Mouse (Mus musculus) CH12.LX (cell line): Measurements from ENCODE around the gene Deup1. TPM values are rescaled to one million over a fixed set of nuclear protein-coding genes. Genes with fewer than 3 reads are reported as not detected.

Experiments
- DNase-seq: peaks from one replicate; pipeline ENCODE4 v3.0.0-alpha.2; 2013; ENCODE audit errors: extremely low read depth
- H3K27ac ChIP-seq: 2 replicates; pipeline ENCODE4 v1.5.1; 2012; ENCODE audit warnings: low read depth, mild to moderate bottlenecking, control low read depth, moderate library complexity; ENCODE audit not compliant: insufficient read depth
- H3K27me3 ChIP-seq: replicated peaks from 2 replicates; pipeline ENCODE3; 2012; ENCODE audit warnings: inconsistent platforms
- H3K36me3 ChIP-seq, 2 experiments: replicated peaks in 1 of 2; 2 replicates each; pipeline versions ENCODE3 to v1.6.1; 2012; ENCODE audit warnings: inconsistent platforms in 1 of 2, low read length in 1 of 2, mild to moderate bottlenecking in 1 of 2, mixed read lengths in 1 of 2, moderate library complexity in 1 of 2; ENCODE audit not compliant: control insufficient read depth in 1 of 2, insufficient read depth in 1 of 2
- H3K4me1 ChIP-seq, 2 experiments: 2 replicates each; pipeline ENCODE4 v1.6.1; 2012; ENCODE audit warnings: inconsistent platforms in 1 of 2, moderate library complexity in 1 of 2; ENCODE audit not compliant: insufficient read depth in 2 of 2, control insufficient read depth in 1 of 2
- H3K4me2 ChIP-seq: 2 replicates; pipeline ENCODE4 v1.6.1; 2012; ENCODE audit warnings: low read depth, mild to moderate bottlenecking, control low read depth; ENCODE audit not compliant: poor library complexity, insufficient read depth, severe bottlenecking
- H3K4me3 ChIP-seq, 3 experiments: fragments of 150-350 bp in 1 of 3; sonication (generic) in 1 of 3; replicated peaks in 1 of 3; 2 replicates each; pipeline versions ENCODE3 to v1.5.1; 2011 to 2012; ENCODE audit warnings: low read depth in 2 of 3, low read length in 2 of 3, mild to moderate bottlenecking in 2 of 3, moderate library complexity in 2 of 3, control low read depth in 1 of 3, improper control_type of control experiment in 1 of 3, inconsistent platforms in 1 of 3, mixed read lengths in 1 of 3; ENCODE audit not compliant: poor library complexity in 1 of 3
- H3K79me2 ChIP-seq: replicated peaks from 2 replicates; pipeline ENCODE4 v1.6.1; 2012; ENCODE audit warnings: mild to moderate bottlenecking, moderate library complexity; ENCODE audit not compliant: control insufficient read depth, poor library complexity, insufficient read depth, severe bottlenecking; ENCODE audit errors: extremely low read depth
- H3K9ac ChIP-seq: 2 replicates; pipeline ENCODE4 v1.6.1; 2012; ENCODE audit warnings: low read depth, mild to moderate bottlenecking, control low read depth, moderate library complexity; ENCODE audit not compliant: insufficient read depth
- H3K9me3 ChIP-seq: replicated peaks from 2 replicates; pipeline ENCODE3; 2012; ENCODE audit warnings: low read length, inconsistent platforms, mixed read lengths
- BHLHE40 ChIP-seq: IDR thresholded peaks from 2 replicates; pipeline ENCODE4 v1.6.1; 2011; ENCODE audit warnings: mild to moderate bottlenecking, low read depth, low read length, improper control_type of control experiment
- CHD1 ChIP-seq: IDR thresholded peaks from 2 replicates; pipeline ENCODE4 v1.6.1; 2012; ENCODE audit warnings: low read depth, low read length, improper control_type of control experiment, inconsistent platforms
- E2F4 ChIP-seq: IDR thresholded peaks from 2 replicates; pipeline ENCODE4 v1.6.1; 2011; ENCODE audit warnings: low read depth, low read length, improper control_type of control experiment; ENCODE audit not compliant: insufficient replicate concordance
- ELF1 ChIP-seq: IDR thresholded peaks from 2 replicates; pipeline ENCODE4 v1.6.1; 2014; ENCODE audit warnings: low read depth, mild to moderate bottlenecking, inconsistent platforms, low read length, improper control_type of control experiment
- HCFC1 ChIP-seq: IDR thresholded peaks from 2 replicates; pipeline ENCODE4 v1.6.1; 2012; ENCODE audit warnings: low read depth, mild to moderate bottlenecking, inconsistent platforms, low read length, improper control_type of control experiment
- IRF4 ChIP-seq: IDR thresholded peaks from 2 replicates; pipeline ENCODE4 v1.6.1; 2014; ENCODE audit warnings: low read depth, mild to moderate bottlenecking, inconsistent platforms, low read length, improper control_type of control experiment
- JUN ChIP-seq: IDR thresholded peaks from 2 replicates; pipeline ENCODE4 v1.6.1; 2011; ENCODE audit warnings: low read depth, mild to moderate bottlenecking, low read length, improper control_type of control experiment, moderate library complexity; ENCODE audit not compliant: insufficient read depth
- JUND ChIP-seq: conservative IDR thresholded peaks from 2 replicates; pipeline ENCODE4 v1.6.1; 2011; ENCODE audit warnings: low read depth, low read length, improper control_type of control experiment
- MAFK ChIP-seq: IDR thresholded peaks from 2 replicates; pipeline ENCODE4 v1.6.1; 2011; ENCODE audit warnings: low read length, improper control_type of control experiment; ENCODE audit not compliant: insufficient replicate concordance
- MAX ChIP-seq: IDR thresholded peaks from 2 replicates; pipeline ENCODE4 v1.6.1; 2011; ENCODE audit warnings: low read length, improper control_type of control experiment
- MXI1 ChIP-seq: IDR thresholded peaks from 2 replicates; pipeline ENCODE4 v1.6.1; 2011; ENCODE audit warnings: mild to moderate bottlenecking, low read depth, low read length, improper control_type of control experiment
- NELFE ChIP-seq: IDR thresholded peaks from 2 replicates; pipeline ENCODE4 v1.6.1; 2011; ENCODE audit warnings: low read depth, low read length, improper control_type of control experiment
- PAX5 ChIP-seq: IDR thresholded peaks from 2 replicates; pipeline ENCODE4 v1.6.1; 2012; ENCODE audit warnings: low read length, inconsistent platforms, mixed read lengths
- POLR2AphosphoS2 ChIP-seq: IDR thresholded peaks from 2 replicates; pipeline ENCODE4 v1.6.1; 2011; ENCODE audit warnings: low read depth, low read length, improper control_type of control experiment
- RAD21 ChIP-seq: IDR thresholded peaks from 2 replicates; pipeline ENCODE4 v1.6.1; 2011; ENCODE audit warnings: low read depth, mild to moderate bottlenecking, low read length, improper control_type of control experiment, moderate library complexity
- RCOR1 ChIP-seq: conservative IDR thresholded peaks from 2 replicates; pipeline ENCODE4 v1.6.1; 2012; ENCODE audit warnings: low read depth, mild to moderate bottlenecking, inconsistent platforms, low read length, improper control_type of control experiment
- SIN3A ChIP-seq: IDR thresholded peaks from 2 replicates; pipeline ENCODE4 v1.6.1; 2012; ENCODE audit warnings: low read length, improper control_type of control experiment, inconsistent platforms
- TBP ChIP-seq: conservative IDR thresholded peaks from 2 replicates; pipeline ENCODE4 v1.6.1; 2011; ENCODE audit warnings: low read depth, low read length, improper control_type of control experiment
- TCF12 ChIP-seq: IDR thresholded peaks from 2 replicates; pipeline ENCODE4 v1.6.1; 2014; ENCODE audit warnings: low read depth, mild to moderate bottlenecking, inconsistent platforms, low read length, improper control_type of control experiment
- USF1 ChIP-seq: IDR thresholded peaks from 2 replicates; pipeline ENCODE4 v1.6.1; 2014; ENCODE audit warnings: low read depth, mild to moderate bottlenecking, inconsistent platforms, low read length, improper control_type of control experiment
- USF2 ChIP-seq: conservative IDR thresholded peaks from 2 replicates; pipeline ENCODE4 v1.6.1; 2011; ENCODE audit warnings: low read depth, low read length, improper control_type of control experiment
- ZC3H11A ChIP-seq: IDR thresholded peaks from 2 replicates; pipeline ENCODE4 v1.6.1; 2012; ENCODE audit warnings: low read depth, mild to moderate bottlenecking, inconsistent platforms, low read length, improper control_type of control experiment
- dilution Hi-C: fragments of 300-500 bp; cut with MboI; formaldehyde crosslinking; loops from 2 replicates; pipeline ENCODE4 v1.14.3; 2020; ENCODE audit warnings: low sequenced_read_pairs; ENCODE audit not compliant: extremely low pct_unique_long_range_greater_than_20kb, extremely low pct_ligation_motif_present
- in situ Hi-C: fragments of 300-500 bp; cut with MboI; formaldehyde crosslinking; loops from 3 replicates; pipeline ENCODE4 v1.14.3; 2019; ENCODE audit warnings: low sequenced_read_pairs, low pct_ligation_motif_present, low pct_unique_long_range_greater_than_20kb, mixed read lengths
- polyA plus RNA-seq: library from polyadenylated mRNA; unstranded; fragments of >175 nt; gene quantifications from 2 replicates; pipeline ENCODE4 v1.2.1, GENCODE M21; 2012; ENCODE audit warnings: low read depth; ENCODE audit not compliant: insufficient read length
- total RNA-seq, 2 experiments: library from RNA; depleted of rRNA; stranded (reverse); fragments of 300-350 nt in 1 of 2; fragments of >200 nt in 1 of 2; gene quantifications; 2 replicates each; pipeline ENCODE4 v1.2.3; 2012 to 2014

Gene Deup1
- total and polyA plus RNA-seq, 3 experiments, result 0.04 to 0.42 (median 0.29) TPM

DNA sequence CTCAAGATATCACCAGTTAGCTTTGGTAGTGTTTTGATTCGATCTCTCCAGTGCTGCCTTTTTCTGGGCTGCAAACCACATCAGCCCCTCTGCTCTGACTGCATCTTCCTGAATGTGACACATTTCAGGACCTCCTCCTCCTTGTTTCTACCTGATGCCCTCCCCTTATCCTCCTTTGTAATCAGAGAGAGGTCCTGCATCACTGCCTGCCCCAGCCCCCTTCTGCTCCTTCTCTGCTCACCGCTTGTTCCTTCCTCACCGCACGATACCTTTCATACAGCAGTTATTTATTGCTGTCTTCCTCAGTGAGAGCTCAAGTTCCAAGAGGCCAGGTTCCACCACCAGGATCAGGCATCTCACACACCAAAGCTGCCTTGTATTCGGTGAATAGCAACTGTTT, 96.5 kb downstream of the Deup1 start:
- Histone ChIP-seq H3K79me2 (no peaks in the 10 kb centered on the region), H3K27ac (no peak overlapping the region), H3K9me3 (no peaks in the 10 kb centered on the region), H3K4me3 (no peak overlapping the region), H3K9ac (no peak overlapping the region), H3K4me2 (no peak overlapping the region), H3K36me3 (peaks cover 14 to 61% of the 10 kb centered on the region in 2 experiments), H3K27me3 (no peaks in the 10 kb centered on the region), H3K4me1 (peaks cover 37 to 83% of the 10 kb centered on the region in 2 experiments)
- dilution Hi-C loops, result no loop called here
- in situ Hi-C loops, result loop anchor here (10.0 kb wide), 1 partner anchor 144 kb away; no protein-coding TSS in a partner anchor
- DNase-seq, result no peak
- TF ChIP-seq MAX (no peak), TCF12 (no peak), MXI1 (no peak), CHD1 (no peak), HCFC1 (no peak), ELF1 (no peak), NELFE (no peak), USF2 (no peak), USF1 (no peak), E2F4 (no peak), PAX5 (no peak), POLR2AphosphoS2 (no peak), RCOR1 (no peak), RAD21 (no peak), JUND (no peak), SIN3A (no peak), MAFK (no peak)

DNA sequence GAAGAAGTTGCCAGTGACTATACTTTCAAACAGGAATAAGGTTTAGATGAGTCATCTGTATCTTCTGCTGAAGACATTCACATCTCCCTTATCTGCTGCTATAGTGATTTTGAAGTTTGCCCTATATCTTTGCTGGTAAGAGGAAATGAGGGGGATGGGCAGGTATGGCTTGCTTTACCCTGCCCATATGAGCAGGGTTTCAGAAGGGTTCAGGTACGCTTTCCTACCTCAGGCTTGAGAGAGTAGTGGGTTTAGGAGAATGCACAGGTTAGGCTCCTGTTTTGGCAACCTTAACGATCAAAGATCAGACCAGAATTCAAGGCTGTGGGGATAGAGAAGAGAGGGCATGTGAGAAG, 97.8 kb downstream of the Deup1 start:
- Histone ChIP-seq H3K4me1 (peaks cover 32 to 82% of the 10 kb centered on the region in 2 experiments), H3K79me2 (no peaks in the 10 kb centered on the region), H3K9me3 (no peaks in the 10 kb centered on the region), H3K27ac (no peak overlapping the region), H3K4me2 (no peak overlapping the region), H3K36me3 (peaks cover 23 to 63% of the 10 kb centered on the region in 2 experiments), H3K27me3 (no peaks in the 10 kb centered on the region), H3K9ac (no peak overlapping the region), H3K4me3 (no peak overlapping the region)
- TF ChIP-seq TBP (no peak), MXI1 (no peak), IRF4 (no peak), BHLHE40 (no peak), ZC3H11A (no peak), JUN (no peak), HCFC1 (no peak), ELF1 (no peak), JUND (no peak), CHD1 (no peak)
- DNase-seq, result no peak
- dilution Hi-C loops, result no loop called here
- in situ Hi-C loops, result loop anchor here (10.0 kb wide), 1 partner anchor 145 kb away; no protein-coding TSS in a partner anchor
